Mouse (Mus musculus) mesoderm, embryonic 11.5 days (tissue): ENCODE measurements at regions not wholly inside any gene's neighbourhood (a gene's known extent, or its start where the extent isn't known, plus 50 kb on each side); places are given as distances from the start of the nearest gene placed in this dataset.
"Not testable (repeated sequence)": the region's sequence is repeated elsewhere in the genome, so short reads cannot be mapped to it uniquely, and the experiment has no call there.

ENCODE experiments used
- DNase-seq: peaks from one replicate; pipeline ENCODE4 v3.0.0-alpha.2; 2012; ENCODE audit warnings: low read depth, low spot score

DNA sequence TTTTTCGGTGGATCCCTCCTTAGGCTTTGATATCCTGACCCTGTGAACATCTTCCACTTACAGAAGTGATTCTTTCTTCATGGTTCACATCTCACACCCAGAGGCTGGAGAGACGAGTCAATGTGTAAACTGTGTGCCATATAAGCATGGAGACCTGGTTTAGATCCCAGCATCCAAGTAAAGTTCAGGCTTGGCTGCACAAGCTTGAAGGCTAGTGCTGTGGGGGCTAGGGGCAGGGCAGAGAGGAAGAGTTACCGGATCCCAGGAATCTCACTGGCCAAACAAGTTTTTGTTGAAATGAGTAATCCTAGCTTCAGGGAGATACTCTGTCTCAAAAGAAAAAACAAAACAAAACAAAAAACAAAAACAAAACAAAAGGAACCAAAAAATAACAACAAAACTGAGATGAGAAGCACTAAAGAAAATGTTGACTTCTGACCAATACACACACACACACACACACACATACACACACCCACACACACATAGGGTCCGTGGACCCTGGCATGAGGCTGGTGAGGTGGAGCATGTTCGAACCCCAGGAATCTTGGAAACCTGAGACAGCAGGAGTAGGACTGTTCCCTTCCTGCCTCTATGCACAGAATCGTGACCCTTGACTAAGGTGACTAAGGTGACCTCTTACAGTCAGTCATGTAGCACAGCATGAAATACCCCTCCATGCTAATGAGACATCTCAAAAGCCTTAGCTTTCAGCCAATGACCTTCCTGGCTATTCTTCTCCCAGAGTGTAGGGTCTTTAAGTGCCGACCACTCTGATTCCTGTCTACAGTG is 55.2 kb downstream of the Gm12728 start:
- no peak for DNase-seq

DNA sequence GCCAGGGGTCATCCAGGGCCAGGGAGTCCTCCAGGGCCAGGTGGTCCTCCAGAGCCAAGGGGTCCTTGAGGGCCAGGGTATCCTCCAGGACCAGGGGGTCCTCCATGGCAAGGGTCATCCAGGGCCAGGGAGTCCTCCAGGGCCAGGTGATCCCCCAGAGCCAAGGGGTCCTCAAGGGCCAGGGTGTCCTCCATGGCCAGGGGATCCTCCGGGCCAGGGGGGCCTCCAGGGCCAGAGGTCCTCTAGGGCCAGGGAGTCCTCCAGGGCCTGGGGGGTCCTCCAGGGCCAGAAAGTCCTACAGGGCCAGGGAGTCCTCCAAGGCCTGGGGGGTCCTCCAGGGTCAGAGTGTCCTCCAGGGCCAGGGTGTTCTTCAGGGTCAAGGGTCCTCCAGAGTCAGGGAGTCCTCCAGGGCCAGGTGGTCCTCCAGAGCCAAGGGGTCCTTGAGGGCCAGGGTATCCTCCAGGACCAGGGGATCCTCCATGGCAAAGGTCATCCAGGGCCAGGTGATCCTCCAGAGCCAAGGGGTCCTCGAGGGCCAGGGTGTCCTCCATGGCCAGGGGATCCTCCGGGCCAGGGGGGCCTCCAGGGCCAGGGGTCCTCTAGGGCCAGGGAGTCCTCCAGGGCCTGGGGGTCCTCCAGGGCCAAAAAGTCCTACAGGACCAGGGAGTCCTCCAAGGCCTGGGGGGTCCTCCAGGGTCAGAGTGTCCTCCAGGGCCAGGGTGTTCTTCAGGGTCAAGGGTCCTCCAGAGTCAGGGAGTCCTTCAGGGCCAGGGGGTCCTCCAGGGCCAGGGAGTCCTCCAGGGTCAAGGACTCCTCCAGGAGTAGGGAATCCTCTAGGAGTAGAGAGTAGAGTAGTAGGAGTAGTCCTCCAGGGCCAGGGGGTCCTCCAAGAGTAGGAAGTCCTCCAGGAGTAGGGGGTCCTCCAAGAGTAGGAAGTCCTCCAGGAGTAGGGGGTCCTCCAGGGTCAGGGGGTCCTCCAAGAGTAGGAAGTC is 56.6 kb downstream of the Gm12728 start:
- not testable (repeated sequence) for DNase-seq

GRCm38 (mm10) chr4:105853086-105853485 is 63.4 kb downstream of the Gm12728 start:
- no peak for DNase-seq

DNA sequence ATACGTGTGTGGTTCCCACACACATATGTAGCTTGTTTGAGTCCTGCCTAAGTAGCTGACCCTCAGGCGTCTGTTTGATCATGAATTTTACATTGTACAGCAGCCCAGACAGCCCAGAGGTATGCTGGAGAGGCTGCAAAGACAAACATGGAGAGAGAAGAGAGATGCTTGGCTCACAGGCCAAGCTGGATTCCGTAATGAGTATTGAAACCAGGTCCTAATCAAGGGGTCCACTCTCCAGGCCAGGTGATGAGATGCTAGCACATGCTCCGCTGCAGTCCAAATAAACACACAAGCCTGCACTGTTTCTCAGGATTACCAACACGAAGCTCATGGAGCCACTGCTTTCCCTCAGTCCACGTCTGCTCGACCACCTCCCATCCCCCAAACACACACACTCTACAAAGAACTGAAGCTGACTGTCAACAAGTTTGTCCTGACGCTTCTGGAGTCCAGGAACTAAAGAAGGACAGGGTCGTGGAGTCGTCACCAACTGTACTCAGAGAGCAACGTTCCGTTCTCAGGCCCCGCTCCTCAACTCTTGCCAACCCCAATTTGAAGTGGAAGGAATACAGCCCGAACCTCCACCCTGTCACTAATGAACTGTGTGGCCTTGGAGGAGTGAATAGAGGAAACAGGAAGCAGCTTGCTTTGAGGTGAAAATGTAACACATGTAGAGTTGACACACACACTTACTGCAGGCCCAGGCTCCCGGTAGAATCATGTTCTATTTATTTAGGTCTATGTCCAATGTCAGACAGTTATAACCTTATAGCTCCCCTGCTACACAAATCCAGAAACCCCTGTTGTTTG is 69.6 kb downstream of the Gm12728 start:
- DNase-seq = no peak

GRCm38 (mm10) chr4:105860930-105861653 is 71.4 kb downstream of the Gm12728 start:
- peak; percentile 81 for DNase-seq

DNA sequence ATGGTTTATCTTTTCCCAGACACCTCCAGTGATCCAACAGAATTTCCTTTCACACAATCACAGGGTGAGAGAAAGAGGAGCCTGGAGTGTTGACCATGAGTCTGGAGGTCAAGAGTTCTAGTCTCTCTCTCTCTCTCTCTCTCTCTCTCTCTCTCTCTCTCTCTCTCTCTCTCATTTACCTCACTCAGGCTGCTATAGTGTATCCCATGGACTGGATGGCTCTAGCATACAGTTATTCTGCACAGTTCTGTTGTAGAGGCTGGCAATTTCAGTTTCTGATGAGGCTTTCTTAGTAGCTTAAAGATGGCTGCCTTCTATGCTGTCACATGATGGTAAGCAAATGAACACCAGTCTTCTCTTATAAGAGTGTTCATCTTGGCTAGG is 72.0 kb downstream of the Gm12728 start:
- no peak for DNase-seq

- no peak for DNase-seq
These were observed 80.8 kb downstream of the Gm12728 start for GRCm38 (mm10) chr4:105870512-105870911.

DNA sequence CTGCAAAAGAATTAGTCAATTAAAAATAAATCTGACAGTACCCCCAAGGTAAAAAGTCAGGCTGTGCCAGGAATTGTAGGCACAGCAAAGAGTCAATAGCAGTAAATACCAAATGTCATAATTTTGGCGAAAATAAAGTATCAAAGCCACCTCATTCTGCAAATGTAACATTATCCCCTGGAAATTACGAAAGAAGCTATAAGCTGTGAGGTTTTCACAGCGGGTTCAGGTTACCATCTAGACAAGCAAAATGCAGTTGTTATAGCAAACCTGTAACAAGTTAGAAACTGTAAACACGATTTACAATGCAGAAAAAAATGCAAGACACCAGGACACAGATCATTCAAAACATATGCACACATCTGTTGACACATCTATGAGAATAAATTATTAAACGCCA is 87.6 kb downstream of the Gm12728 start:
- DNase-seq = no peak

DNA sequence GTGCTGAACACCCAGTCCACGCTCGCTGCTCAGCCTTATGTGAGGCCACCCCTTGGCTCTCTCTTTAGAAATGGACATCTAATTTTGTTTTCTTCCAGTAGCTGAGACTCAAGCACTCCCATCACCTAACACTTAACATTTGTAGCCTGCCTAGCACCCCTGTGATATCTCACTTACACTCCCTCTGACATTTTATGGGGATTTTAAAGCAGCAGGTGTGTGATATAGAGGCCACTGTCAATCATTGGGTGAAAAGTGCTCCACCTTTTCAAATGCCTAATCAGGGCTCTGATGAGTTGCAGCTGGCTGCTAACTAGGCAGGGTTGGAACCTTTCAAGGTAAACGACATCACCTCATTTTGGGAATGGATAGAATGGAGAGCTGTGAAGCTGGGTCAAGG is 90.2 kb downstream of the Gm12728 start:
- DNase-seq = no peak

GRCm38 (mm10) chr4:105884791-105885190 is 95.1 kb downstream of the Gm12728 start:
- DNase-seq = no peak

DNA sequence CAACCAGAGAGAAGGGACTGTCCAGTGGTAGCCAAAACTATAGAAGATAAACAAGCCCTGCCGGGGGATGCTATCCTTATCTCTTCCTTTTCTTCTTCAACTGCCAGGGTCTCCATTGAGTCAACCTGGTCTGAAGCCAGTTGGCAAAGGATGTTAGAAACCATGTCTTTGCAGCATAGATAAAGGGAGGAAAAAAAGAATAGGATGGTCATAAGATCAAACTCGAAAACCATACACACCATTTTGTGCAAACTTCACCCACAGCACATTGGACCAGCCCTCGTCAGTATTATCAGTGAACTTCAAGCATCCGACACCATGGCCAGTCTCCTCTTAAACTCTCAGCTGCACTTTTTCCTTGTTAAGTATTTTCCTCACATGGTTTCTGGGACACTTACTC is 101.8 kb downstream of the Gm12728 start:
- no peak for DNase-seq

GRCm38 (mm10) chr4:105892065-105892464 is 102.4 kb downstream of the Gm12728 start:
- DNase-seq = no peak

GRCm38 (mm10) chr4:105895116-105895515 is 105.4 kb downstream of the Gm12728 start:
- no peak for DNase-seq

- DNase-seq = no peak
These were observed 108.6 kb downstream of the Gm12728 start for GRCm38 (mm10) chr4:105898054-105898847.

DNA sequence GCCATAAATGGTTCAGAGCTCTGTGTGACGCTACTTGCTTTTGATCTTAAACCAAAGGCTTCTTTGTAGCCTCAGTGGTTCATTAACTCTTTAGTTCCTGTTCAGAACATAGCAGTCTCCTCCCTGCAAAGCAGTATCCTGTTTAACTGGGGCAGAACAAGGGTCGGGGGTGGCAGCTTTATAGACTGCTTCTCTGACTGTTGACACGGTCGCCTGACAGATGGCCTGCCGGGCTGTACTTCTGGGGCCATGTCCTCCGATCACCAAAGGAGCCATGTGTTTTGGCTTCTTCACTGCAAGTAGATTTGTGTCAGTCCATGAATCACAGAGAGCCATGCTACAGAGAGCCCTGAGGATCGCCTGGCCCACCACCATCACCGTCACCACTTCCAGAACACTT is 115.2 kb downstream of the Gm12728 start:
- DNase-seq = no peak

- DNase-seq = no peak
These were observed 116.7 kb downstream of the Gm12728 start for GRCm38 (mm10) chr4:105906411-105906810.

- DNase-seq = no peak
These were observed 117.9 kb downstream of the Gm12728 start for GRCm38 (mm10) chr4:105907611-105908010.

GRCm38 (mm10) chr4:105908281-105908680 is 118.6 kb downstream of the Gm12728 start:
- DNase-seq = no peak

DNA sequence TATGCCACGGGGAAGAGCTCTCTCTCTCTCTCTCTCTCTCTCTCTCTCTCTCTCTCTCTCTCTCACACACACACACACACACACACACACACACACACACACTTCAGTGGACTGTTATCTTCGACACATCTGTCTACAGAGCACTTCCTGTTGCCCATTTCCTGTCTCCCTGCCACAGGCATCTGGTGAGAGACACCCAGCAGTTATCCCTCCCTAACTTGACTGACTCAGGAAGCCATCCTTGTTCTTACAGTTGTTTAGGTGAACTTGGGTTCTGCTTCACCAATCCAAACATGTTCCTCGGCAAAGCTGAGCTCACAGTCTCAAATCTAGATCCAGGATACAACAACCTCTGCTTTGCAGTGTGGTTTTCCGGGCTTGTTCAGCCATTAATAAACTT is 119.6 kb downstream of the Gm12728 start:
- no peak for DNase-seq

- no peak for DNase-seq
These were observed 121.0 kb downstream of the Gm12728 start for GRCm38 (mm10) chr4:105910666-105911065.
